Mouse (Mus musculus) 3T3-L1 (cell line): Measurements from ENCODE around the gene Gm10563.

Experiments
- DNase-seq: peaks from one replicate; pipeline ENCODE4 v3.0.0-alpha.2; 2015; ENCODE audit warnings: low read depth, low spot score

Gm10563 gene

DNA sequence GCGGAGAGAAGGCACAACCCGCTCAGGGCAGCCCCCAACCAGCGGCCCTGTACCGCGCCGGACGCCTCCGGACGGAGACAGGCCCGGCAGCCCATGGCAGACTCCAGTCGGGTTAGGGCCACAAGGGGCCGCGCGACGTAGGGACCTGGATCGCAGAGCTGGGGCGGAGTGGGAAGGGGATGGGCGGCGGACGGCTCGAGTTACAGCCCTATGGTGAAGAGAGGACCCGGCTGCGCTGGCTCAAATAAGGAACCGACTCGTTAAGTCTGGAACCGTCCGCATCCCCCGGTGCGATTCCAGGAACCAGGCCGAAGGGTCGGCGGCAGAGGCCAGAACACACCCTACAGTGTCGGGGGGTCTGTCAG, 7.9 kb upstream of the Gm10563 start, which contains the start of gene Mmp23:
Gene Mmp23 (minus strand): TSS at position 299 of the 365 bp plus-strand sequence.
- DNase-seq = peak; percentile 51

DNA sequence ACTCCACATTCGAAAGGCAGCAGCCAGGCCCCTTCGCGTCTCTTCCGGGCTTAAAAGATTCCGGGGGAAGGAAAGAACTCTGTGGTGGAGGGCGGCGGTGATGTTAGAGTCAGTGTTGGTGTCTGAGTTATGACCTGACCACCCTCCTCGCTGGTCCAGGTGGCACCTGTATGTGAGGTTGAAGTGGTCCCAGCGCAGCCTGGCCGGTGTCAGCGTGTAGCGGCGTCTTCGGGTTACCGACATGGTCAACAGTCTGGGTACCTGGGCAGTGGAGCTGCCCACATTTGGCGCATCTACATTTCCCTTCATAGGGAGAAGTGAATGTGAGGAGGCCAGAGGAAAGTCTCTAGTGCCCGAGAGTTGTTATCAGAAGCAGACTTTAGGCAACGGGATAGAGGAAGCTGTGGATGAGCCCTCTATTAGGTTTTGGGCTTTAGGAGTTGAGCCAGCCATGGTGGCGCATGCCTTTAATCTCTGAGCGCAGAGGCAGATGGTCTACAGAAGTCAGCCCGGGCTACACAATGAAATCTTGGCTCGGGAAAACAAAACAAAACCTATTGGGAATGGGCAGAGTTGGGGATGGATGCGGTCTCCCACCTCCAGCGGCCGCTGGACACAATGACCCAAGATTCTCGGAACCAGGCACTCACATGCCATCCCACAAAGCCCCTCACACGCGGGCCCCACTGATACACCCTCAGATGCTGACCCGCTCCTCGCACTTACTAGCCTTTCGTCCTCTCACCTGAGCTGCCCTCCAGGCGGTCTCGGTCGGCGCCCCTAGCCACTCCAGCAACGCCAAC, 7.3 kb upstream of the Gm10563 start:
- DNase-seq = peak; percentile 27

DNA sequence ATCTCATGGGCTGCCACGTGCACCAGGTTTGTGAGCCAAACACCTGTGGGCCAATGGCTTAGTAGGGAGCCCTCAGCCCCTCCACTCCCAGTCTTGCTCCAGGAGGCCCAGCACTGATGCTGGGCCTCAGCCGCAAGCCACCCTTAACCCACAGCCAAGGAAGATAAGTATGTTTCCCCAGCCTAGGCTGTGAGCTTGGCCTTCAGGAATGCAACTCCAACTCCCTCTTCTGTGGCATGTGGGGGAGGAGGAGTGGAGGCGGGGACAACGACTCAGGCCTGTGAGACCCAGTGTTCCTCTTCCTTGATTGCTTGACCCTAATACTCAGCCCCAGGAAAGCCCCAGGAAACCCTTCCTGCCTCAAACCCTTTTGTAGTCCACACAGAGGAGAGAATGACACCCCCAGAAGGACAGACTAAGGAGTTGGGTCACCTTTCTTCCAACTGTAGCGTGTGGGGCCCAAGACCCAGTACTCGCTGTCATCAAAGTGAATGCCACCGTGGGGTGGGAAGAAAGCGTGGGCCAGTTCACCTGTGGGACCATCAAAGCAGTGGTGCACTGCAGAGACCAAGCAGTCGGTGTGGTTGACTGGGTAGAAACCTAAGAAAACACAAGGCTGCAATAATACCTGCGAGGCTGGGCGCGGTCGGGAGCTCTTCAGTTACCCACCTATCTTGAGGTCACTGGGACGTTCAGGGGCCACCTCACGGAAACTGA, 6.5 kb upstream of the Gm10563 start:
- peak; percentile 83 for DNase-seq

DNA sequence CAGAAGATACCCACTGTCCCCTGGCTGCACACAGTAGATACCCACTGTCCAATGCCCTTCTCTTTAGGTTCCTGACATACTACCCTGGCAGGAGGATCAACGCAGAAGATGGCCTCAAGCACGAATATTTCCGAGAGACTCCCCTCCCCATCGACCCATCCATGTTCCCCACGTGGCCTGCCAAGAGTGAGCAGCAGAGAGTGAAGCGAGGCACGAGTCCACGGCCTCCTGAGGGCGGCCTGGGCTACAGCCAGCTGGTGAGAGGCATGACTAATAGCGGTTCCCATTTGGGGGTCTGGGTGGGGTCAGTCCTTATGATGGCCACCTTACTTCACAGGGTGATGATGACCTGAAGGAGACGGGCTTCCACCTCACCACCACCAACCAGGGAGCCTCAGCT, 4.1 kb upstream of the Gm10563 start:
- DNase-seq = no peak

DNA sequence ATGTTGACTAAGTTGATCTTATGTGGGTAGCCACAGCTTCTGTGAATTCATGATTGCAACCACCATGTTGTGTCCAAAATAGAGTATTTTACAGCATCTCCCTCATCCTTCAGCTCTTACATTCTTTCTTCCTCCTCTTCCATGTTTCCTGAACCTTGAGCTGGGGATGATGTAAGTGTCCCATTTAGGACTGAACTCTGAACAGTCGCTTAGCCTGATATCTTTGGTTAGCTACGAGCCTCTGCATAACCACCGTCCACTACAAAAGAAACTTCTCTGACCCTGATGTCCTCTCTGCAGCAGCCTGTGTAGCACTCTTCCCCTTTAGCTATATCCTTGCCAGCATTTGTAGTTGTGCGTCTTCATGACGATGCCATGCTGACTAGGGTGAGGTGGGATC, 513 bp upstream of the Gm10563 start:
- no peak for DNase-seq

DNA sequence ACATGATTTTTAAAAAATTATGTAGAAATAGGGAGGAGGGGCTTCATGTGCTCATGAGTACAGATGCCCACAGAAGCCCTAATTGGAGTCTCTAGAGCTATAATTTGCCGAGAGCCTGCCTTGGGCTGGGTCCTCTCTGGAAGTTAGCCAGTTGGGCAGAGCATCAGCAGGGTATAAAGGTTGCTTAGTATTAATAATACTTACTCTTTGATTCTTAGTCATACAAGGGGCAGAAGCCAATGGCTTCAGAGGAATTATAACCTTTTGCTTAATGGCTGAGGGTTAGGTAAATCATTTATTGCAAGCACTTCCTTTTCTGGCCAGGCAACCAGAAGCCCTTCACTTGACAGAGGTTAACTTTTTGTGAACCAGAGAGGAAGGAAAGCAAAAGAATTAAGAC, 1.7 kb downstream of the Gm10563 start:
- DNase-seq = no peak

DNA sequence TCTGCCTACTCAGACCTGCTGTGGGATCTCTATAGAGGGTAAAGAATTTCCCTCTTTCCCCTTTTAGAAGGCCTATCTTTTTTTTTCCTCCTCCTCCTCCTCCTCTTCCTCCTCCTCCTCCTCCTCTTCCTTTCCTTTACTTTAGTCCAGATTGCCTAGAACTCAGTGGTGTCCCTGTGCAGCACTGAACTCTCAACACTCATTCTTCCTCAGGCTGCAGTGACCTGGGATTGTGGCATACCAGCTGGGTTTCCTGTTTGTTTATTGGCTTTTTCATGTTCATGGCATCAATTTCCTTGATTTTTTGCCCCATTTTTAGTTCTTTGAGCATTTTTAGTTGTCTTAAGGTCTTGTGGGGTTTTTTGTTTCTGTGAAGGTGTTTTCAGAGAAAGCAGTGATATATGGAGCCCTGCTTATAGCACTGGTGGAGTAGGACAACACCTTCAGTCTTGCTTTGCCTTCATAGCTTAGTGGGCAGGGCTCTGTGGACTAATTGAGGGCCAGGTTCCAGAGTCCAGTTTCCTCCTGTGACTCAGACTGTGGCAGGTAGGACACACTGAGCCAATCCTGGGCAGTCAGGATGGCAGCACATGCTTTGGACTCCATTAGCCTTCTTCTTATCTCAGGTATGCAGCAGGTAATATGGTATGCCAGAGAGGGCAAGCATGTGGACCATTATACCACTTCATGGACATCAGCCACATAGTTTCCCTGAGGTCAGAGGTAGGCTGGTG, 9.3 kb downstream of the Gm10563 start:
- DNase-seq = no peak

DNA sequence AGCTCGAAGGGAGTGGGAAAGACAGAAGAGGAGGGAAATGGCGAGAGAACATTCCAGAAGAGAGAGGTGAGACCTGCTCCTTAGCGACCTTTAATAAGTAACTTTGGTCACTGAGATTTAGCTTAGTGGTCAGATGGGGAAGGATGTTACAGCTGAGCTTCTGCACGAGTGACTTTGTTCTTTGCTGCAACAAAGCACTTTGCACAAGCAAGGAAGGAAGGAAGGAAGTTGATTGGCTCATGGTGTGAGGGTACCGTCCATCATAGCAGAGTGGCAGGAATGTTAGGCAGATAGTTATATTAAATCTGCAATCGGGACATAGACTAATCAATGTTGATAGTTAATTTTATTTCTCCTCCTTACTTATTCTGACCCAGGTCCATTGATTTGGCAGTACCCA, 14.9 kb downstream of the Gm10563 start:
- DNase-seq = no peak

DNA sequence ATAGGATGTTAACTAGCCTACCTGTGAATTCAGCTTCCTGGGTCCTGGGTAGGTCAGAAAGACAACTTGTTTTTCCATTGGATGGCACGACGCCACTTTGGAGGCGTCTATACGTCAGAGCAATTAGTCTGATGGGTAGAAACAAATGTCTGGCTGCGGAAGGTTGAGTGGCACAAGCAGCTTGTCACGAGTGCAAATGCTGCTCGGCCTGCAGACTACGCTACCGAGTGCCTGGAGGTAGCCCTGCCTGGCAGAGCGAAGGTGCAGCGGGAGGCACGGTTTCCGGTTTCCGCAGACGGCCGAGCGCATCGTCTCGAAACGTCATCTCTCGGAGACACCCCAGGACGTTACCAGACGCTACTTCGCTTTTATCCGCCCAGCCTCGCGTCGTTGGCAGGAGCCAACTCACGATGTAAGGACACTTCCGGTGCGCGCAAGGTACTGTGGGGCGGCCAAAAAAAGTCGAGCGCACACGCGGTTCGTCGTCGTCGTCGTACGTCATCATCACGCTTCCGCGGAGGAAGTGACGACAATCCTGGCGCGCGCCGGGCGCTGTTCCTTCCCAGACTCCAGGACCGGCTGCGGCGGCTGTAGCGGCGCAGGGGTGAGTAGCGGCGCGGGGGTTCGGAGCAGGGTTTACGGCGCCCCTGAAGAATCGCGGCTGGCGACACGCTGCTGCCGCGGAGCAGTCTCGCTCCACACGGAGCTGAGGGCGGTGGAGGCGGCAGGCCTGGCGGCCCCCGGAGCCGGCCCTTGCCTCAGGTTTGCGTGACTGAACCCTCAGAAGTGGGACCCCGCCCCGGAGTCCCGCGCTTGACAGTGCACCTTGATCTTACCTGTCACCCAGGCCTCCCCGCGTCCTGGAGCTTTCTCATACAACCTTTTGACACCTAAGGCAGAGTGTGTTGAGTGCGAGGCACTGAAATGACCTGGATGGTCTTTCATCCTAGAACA, 20.6 kb downstream of the Gm10563 start, which contains the start of gene Cdk11b:
Gene Cdk11b (plus strand): TSS at position 517 of the 954 bp plus-strand sequence.
- peak; percentile 99 for DNase-seq

DNA sequence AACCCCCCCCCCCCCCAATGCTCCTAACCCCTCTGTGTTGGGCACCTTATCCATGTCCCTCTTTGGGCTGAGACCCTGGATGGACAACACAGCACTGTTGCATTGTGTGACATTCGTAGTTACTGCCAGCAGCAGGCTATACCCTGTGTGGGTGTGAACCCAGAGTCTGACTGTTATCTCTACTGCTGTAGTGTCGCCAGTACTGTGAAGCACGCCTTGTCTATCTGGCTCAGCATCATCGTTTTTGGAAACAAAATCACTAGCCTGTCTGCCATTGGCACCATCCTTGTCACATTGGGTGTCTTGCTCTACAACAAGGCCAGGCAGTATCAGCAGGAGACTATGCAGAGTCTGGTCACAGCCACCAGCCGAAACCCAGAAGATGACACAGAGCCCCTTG, 26.9 kb downstream of the Gm10563 start:
- no peak for DNase-seq

DNA sequence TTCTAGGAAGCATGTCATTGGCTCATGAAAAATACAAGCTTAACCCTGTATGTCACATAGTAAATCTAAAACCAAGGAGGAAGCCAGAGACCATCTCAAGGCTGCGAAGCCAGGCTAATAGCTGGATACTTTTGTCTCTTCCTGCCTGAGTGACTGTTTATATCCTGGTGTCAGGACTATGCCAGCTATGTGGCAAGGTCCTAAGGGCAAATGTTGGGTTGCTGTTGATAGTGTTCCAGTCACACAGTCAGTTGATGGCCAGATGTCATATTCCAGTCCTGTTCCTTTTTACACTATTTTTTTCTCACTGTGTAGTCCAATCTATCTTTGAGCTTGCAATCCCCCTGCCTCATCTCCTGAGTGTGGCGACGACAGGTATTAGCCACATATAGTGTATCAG, 31.9 kb downstream of the Gm10563 start:
- DNase-seq = no peak

DNA sequence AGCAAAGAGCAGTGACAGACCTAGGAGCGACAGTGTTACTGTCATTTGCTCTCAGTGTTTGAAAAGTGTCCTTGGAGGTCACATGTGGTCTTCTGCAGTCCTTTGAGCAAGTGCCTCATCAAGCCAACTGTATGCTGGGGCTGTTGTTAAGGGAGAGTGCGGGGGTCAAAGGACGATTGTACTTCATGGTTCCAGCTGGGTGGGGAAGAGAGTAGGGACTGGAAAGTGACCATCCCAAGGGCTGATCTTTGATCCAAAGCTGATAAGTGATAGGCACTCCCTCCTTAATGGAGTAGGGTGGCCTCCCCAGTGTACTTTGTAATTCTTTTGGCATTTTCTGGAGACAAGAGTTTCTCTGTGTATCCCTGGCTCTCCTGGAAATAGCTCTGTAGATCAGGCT, 33.3 kb downstream of the Gm10563 start:
- no peak for DNase-seq

DNA sequence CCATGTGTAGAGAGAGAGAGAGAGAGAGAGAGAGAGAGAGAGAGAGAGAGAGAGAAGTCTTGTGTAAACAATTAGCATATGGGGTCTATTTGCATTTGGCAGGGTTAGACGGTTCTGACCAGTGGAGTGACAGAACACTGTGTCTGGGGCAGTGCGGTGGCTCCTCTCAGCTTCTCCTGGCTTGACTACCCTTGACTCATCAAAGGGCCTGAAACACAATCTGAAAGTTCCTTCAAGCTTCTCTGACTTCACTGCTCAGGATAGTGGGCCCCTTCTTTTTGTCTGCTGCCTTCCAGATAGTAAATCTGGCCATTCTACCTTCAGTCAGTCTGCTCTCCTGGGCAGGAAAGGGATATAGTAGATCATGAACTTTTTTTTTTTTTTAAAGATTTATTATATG, 38.4 kb downstream of the Gm10563 start:
- no peak for DNase-seq

DNA sequence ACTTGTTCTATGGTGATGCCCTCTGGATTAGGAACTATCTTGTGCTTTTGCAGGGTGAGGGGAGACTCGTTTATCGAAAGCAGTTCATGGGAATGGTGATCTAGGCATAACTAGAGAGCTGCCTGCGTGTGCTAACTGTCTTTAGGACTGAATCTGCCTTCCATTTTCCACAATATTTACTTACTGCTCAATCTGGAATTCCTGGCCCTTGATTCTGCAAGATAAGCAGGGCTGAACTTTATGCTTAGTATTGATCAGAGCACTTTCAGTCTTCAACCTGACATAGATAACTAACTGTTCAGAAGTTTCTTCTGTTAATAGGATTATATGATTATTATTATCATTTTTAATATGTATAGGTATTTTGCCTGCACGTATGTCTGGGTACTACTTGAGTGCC, 40.1 kb downstream of the Gm10563 start:
- DNase-seq = no peak

DNA sequence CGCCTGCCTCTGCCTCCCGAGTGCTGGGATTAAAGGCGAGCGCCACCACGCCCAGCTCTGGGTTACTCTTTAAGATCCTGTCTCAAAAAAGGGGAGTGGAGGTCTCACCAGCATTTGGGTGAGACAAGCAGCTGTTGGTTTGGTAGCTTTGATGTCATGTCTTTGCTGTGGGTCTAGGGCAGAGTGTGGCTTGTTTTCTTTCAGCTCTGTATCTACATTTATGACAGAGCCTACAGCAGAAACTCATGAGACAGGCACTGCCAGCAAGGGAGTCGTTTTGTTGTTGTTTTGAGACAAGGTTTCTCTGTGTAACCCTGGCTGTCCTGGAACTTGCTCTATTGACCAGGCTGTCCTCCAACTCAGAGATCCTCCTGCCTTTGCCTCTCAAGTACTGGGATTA, 41.4 kb downstream of the Gm10563 start:
- DNase-seq = no peak

DNA sequence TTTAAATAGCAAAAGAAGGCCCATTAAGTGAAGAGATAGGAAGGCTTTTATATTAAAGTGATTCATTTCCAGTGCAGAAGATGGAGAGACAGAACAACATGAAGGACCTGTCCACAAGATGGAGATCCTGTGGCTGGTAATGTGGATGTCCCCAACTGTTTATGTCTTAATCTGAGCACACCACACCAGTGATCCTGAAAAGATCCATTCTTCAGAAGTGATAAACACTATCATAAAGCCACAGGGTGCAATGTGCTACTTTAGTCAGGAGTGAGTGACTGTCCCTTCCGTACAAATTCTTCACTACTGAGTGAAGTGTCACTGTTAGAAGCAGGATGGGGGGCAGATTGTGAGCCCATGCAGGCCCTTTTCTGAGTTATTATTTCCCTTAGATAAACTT, 42.5 kb downstream of the Gm10563 start:
- DNase-seq = no peak

DNA sequence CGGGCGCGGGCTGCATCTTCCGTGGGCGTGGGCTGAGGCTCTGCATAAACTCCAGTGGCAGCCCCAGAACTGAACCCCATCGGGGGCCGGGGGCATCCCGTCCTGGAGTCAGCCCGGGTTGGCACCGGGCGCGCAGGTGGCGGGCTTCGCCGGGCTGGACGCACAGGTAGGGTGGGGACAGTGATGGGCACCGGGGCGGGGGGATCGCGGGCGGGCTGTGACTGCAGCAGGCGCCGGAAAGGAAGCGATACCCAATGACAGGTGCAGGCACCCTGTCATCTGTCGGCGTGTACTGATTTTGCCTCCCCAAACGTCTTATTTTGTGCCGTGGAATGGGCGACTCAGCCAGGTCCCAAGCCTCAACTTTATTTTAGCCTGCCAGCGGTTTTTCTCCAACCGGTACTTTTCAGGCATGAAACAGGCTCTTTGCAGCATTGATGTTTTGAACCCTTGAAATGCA, 43.2 kb downstream of the Gm10563 start:
- no peak for DNase-seq

DNA sequence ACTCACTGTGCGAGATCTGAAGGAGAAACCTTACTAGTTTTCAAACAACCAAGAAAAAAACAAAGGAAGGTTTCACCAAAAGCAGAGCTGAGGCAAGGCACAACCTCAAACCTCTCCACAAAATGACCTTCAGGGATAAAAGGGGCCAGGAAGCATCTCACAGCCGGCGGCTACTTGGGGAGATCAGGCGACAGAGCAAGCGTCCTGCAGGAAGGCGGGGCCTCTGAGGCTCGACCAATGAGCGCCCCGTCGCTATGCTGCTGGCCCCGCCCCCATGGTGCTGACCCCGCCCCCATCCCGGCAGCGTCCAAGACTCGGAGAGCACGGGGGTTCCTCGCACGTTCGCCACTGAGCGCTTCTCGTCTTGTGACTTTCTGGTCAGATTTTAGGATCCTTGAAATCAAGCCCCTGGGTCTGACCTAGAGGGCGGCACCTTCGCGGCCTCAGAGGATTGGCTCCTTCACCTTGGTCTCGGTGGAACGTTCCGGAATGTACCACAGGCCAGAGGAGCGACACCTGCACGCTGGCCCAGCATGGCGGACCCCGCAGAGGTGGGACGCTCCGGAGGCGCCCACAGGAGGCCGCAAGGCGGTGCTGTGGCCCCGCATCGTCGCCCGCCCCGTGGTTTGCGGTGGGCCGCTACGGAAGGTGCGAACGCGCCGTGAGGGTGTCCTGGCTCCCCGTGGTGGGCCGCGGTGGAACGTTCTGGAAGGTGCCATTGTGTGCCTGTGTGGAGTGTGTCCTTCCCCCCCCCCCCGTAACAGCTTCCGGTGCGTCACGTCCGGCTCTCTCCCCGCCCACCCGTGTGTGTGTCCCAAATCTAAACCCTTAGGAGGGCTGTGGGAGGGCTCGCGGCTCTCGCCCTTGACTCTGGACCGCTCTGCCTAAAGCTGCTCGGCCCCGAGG, 43.9 kb downstream of the Gm10563 start, which contains the start of gene Slc35e2:
Gene Slc35e2 (plus strand): TSS at position 326 of the 906 bp plus-strand sequence.
- DNase-seq = peak; percentile 92

DNA sequence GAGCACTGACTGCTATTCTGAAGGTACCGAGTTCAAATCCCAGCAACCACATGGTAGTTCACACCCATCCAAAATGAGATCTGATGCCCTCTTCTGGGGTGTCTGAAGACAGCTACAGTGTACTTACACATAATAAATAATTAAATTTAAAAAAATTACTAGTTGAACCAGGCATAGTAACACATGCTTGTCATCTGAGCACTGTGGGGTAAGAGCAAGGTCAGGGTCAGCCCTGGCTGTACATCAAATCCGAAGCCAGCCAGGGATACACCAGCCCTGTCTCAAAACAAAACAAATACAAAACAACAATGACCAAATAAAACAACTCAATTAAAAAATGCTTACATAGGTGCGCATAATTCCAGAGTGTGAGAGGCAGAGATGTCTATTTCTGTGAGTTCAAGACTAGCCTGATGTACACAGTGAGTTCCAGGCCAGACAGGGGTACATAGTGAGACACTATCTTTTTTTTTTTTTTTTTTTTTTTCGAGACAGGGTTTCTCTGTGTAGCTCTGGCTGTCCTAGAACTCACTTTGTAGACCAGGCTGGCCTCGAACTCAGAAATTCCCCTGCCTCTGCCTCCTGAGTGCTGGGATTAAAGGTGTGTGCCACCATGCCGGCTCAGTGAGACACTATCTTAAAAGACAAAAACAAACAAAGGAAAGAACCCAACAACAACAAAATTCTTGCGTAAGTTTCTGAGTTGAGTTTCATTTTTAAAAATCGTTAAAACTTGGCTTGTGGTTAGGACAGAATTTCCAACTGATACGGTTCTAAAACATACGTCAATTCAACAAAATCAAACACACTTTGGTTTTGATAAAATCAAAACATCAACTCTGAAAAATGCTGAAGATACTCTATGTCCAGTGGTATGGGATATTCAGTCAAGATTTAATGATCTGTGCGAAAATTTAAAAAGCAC, 45.0 kb downstream of the Gm10563 start:
- peak; percentile 23 for DNase-seq
